Mouse (Mus musculus) heart, postnatal 4 days (tissue): ENCODE data around the gene Mical1. TPM values are rescaled to one million over a fixed set of nuclear protein-coding genes. Genes with fewer than 3 reads are reported as not detected.

Experiments
- DNase-seq: peaks from one replicate; pipeline ENCODE4 v3.0.0; 2021
- total RNA-seq, 2 experiments: library from RNA; stranded (reverse); gene quantifications; 2 replicates each; pipeline ENCODE4 v1.2.3; 2021

Mical1 gene
- 10 to 100 TPM; 52.4 to 59.4 TPM for total RNA-seq

DNA sequence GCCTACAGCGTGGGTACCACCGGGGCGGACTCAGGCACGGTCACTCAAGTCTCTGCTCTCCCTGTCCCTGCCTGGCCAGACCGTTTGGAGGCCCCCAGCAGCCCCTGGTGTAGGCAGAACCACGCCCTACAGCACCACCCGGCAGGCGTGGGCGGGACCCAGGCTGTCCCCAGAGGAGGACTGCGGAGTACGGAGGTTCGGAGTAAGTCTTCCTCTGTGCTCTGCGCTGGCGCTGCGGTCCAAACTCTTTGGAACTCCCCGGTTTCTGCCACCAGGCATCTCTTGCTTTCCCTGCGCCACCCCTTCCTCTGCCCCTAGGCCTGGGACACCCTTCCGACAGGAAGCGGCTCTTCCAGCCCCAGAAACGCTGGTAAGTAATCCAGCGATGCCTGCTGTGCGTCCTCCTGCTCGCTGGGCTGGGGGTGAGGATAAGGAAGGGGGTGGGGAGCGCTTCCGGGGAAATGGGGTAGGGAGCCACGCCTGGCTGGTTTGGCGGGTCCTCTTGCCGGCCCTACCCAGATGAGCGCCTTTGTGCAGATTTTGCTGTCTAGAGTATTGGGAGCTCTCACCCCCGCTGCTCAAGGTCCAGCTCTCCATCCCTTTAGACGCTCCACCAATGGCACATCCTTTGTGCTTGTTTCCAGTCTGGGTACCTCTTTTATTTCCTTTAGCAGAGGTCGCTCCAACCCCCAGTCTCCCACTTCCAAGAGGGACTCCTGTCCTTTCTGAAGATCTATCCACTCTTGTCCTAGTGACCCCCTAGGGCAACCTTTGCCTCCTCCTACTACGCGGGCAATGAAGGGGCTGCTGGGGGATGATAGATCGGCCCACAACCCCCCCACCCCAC, at the start of gene Mical1:
Gene Mical1, plus strand, starts transcription at position 144 of the 847 bp plus-strand sequence.
- peak; percentile 79 for DNase-seq

GRCm38 (mm10) chr10:41426368-41426767, 49.7 kb upstream of the Mical1 start:
- DNase-seq = no peak

GRCm38 (mm10) chr10:41434624-41435023, 41.5 kb upstream of the Mical1 start:
- DNase-seq = peak; percentile 72

GRCm38 (mm10) chr10:41435141-41435540, 41.0 kb upstream of the Mical1 start:
- DNase-seq = no peak

DNA sequence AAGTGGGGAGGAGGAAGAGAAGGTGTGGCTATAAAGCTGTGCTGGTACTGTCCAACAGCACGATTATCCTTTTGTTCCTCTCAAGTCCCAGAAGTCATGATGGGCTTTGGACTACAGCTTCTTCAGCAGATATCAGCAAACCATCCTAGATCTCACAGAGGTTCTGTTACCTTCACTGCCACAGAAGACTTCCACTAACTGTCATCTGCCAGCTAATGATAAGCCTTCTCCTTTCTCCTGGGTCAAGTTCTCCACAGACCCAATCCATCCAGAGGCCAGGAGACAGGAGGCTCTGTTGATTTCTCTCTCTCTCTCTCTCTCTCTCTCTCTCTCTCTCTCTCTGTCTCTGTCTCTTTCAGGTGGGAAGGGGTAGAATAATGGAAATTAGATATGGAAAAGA, 27.9 kb upstream of the Mical1 start:
- DNase-seq = no peak

- no peak for DNase-seq
Observed at GRCm38 (mm10) chr10:41449684-41450083, 26.4 kb upstream of the Mical1 start.

DNA sequence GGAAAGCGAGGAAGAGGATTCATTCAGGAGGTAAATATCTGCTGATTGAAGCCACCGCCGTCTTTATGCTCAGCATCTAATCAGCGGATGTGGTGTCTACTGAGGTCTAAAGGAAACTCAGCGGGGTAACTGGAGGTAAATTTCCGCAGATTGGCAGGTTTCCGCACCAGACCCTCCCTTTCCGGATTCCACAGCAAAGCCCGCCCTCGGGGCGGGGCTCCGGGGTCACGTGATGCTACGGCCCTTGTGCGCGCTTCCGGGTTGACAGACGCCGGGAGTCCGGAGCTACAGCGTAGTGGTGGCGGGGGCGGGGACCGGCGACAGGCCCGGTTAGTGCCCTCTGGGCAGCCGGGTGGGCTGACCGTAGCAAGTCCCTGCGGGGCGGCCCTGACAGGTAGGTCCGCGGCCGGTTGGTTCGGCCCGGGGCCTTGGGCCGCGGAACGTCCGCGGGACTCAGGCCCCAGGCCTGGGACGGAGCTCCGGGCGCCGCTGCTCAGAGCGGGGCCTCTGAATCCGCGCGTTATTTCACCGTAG, 25.9 kb upstream of the Mical1 start, which contains the start of gene Zbtb24:
Gene Zbtb24, plus strand, starts transcription at position 247 of the 534 bp plus-strand sequence.
- peak; percentile 97 for DNase-seq

- no peak for DNase-seq
Observed at GRCm38 (mm10) chr10:41450780-41451522, 25.2 kb upstream of the Mical1 start.

- DNase-seq = no peak
Observed at GRCm38 (mm10) chr10:41451656-41452055, 24.5 kb upstream of the Mical1 start.

DNA sequence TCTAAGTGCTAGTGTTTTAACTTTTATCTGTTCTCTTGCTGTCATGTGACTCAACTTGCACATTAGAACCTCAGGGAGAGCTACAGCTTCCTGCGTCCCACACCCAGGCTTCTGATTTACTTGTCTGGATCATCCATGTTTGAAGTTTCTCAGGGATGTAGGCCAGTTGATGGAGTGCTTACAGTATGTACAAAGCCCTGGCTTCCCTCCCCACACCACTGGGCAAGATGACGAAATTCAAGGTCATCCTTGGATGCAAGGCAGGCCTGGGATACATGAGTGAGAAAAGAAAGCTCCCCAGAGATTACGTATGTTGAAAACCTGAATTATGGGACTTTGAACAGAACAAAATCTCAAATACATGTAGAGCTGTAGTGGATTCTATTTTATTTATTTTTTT, 23.3 kb upstream of the Mical1 start:
- DNase-seq = no peak

GRCm38 (mm10) chr10:41459990-41460389, 16.1 kb upstream of the Mical1 start:
- no peak for DNase-seq

- no peak for DNase-seq
Observed at GRCm38 (mm10) chr10:41460501-41460900, 15.6 kb upstream of the Mical1 start.

DNA sequence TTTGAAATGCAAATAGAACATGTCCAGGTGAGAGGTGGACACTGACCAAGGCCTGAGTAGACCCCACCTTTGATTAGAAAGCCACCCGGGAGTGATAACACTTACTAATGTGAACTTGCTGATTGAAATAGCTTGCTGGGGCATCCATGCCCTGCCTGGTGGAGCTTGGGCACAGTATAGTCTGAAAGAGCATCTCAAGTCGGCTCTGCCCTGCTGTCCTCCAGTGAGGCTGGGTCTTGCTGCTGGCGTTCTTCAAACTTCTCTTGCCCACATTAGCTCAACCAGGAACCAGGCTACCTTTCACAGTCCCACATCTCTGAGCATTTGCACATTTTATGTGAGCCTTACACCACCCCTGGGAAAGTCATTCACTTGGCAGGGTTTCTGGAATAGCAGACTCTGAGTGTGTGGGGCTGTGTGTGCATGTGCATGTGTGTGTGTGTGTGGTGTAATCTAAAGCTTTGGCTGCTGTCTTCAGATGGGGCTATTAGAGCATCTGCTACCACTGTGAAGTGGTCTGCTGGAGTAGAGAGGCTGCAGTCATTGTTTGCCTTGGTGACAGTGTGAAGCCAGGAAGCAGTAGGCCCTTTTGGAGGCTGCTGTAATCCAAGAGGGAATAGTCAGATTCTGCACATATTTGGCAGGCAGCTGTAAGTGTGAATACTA, 14.9 kb upstream of the Mical1 start:
- DNase-seq = no peak

- DNase-seq = no peak
Observed at GRCm38 (mm10) chr10:41464401-41464955, 11.6 kb upstream of the Mical1 start.

DNA sequence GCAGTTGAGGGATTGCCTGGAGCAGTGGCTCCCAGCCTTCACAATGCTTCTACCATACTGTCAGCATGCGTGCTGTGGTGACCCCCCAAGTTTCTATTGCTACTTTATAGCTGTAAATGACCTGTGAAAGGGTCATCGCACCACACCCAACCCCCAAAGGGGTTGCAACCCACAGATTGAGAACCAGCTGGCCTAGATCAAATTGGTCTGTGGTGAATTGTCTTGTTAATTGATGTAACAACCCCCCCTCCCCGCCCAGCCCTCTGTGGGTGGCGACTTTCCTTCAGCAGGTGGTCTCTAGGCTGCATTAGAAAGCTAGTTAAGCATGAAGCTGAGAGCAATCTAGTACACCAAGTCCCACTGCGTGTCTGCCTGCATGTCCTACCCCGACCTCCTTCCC, 8.8 kb upstream of the Mical1 start:
- no peak for DNase-seq

GRCm38 (mm10) chr10:41470693-41471092, 5.4 kb upstream of the Mical1 start:
- no peak for DNase-seq

DNA sequence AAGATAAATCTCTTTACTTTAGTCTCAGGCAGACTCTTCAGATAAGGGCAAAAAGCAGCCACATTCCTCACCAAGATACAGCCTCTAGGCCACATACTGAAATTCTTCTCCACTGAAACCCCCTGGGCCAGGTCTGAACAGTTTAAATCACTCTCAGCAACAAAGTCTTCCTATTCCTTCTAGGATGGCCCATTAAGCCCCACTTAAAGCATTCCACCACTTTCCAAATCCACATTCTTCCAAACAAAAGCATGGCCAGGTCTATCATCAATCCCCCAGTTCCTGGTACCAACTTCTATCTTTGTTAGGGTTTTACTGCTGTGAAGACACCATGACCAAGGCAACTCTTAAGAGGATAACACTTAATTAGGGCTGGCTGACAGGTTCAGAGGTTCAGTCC, 3.6 kb upstream of the Mical1 start:
- DNase-seq = no peak

GRCm38 (mm10) chr10:41472962-41473481, 3.1 kb upstream of the Mical1 start:
- DNase-seq = no peak

DNA sequence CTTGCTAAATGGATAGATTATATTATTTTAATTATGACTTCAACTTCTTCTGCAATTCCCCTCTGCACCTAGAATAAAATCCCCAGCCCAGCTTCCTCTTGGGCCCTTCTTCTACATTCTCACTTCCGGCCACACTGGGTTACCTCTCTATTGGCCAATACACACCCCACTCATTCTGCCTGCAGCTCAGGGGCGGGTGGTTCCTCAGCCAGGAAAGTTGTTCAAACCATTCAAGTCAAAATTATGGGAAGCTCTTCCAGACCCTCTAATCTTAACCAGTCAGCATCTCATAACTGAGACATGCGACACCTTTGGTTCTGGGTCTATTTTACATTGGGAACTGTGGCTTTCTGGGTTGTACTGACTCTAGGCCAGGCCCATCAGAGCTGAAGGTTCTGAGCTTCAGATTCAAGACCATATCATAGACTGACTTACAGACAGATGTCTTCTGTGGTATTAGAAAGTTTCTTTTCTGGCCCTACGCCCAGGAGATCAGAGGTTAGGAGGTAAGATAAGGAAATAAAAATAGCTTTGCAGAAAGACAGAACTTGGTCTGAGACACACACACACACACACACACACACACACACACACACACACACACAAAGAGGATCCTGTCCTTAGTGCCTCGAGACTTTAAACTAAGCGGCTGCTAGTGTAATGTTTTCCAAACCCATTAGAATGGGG, 2.2 kb upstream of the Mical1 start:
- DNase-seq = peak; percentile 78

GRCm38 (mm10) chr10:41474981-41475391, 1.1 kb upstream of the Mical1 start:
- peak; percentile 58 for DNase-seq

DNA sequence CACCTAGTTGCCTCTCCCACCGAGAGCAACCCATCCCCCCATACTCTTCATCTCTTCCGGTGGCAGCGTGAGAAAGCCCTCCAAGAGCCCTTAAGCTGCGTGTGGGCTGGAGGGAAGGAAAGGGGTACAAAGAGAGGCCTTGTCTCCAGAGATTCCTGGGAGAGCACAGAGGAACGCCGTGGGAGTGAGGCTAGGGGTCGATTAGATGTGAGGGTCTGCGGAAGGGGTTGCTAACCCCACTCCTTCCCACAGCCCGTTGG, 834 bp downstream of the Mical1 start:
- DNase-seq = no peak
